9 mouse cellular contexts compared by ENCODE assay signal in the genomic region with DNA sequence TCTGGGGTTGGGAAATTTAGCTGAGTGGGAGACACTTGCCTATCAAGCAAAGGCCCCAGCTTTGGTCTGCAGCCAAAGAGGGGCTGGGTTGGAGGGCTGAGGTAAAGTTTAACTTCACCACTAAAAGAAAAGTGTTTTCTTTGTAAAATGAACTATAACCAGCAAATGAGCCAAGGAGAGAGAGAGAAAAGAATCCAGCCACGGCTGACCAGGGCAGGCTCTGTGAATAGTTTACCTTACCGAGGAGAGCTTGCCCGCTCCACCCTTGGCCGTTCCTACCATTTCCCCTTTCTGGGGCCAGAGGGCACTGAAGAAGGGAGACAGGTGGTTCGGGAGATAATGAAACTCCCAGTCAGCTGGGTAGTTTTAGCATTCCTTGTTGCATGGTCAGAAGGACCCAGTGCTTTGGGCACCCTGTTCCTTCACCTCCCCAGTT.
DNase-seq lines count a peak whose midpoint lies in the region; ATAC-seq and TF ChIP-seq lines count a peak whose summit lies in the region.
"Had no signal": no experiment of that assay in that cellular context is flagged by ENCODE, and none has a peak within 500 bp of the region (broad histone marks: within the 10 kb centered on the region; RNA-seq: fewer than 3 reads in every experiment).

No protein-coding gene starts in this region.

- TF ChIP-seq RAD21 in CH12.LX (IDR thresholded peaks at IDR 0.05; ENCODE audit: low read depth, low read length): no peak

- 64% methylated on average over 5 of the region's 5 CpGs for WGBS in embryonic facial prominence, embryonic 15.5 days
- 76% methylated on average over 5 of the region's 5 CpGs for WGBS in midbrain, embryonic 10.5 days

- DNase-seq in CH12.LX (ENCODE audit: extremely low read depth): no peak
- peak; percentile 94 for DNase-seq in kidney, adult 9 months
- DNase-seq in lung, postnatal 10 days: peak; percentile 41
- DNase-seq in natural killer cell, adult 2 months (ENCODE audit: low spot score in 2 of 2): no peak
- no peak for DNase-seq in adrenal gland, postnatal 14 days
- DNase-seq in left cerebral cortex, postnatal 14 days (ENCODE audit: low spot score in 2 of 2): no peak
- DNase-seq in midbrain, embryonic 10.5 days (ENCODE audit: low spot score): no peak

- no peak overlapping the region; the same call in 1 of the 2 replicates for H3K9ac ChIP-seq in CH12.LX (ENCODE audit: insufficient read depth, low read depth)
- no peak overlapping the region for H3K9ac ChIP-seq in embryonic facial prominence, embryonic 15.5 days
- H3K9ac ChIP-seq: hindbrain, embryonic 13.5 days had no signal

- no peak for ATAC-seq in embryonic facial prominence, embryonic 15.5 days (ENCODE audit: insufficient number of reproducible peaks, low FRiP score, low TSS enrichment, low read depth)

- H3K27me3 ChIP-seq in CH12.LX (replicated peaks): no peaks in the 10 kb centered on the region
- H3K27me3 ChIP-seq in embryonic facial prominence, embryonic 15.5 days: no peaks in the 10 kb centered on the region
- H3K27me3 ChIP-seq in midbrain, embryonic 10.5 days (ENCODE audit: low read depth, poor library complexity, severe bottlenecking): no peaks in the 10 kb centered on the region
- H3K27me3 ChIP-seq: hindbrain, embryonic 13.5 days had no signal

- dilution Hi-C loops in CH12.LX (cut with MboI; ENCODE audit: extremely low pct_ligation_motif_present, extremely low pct_unique_long_range_greater_than_20kb, low sequenced_read_pairs): no loop called here

- H3K36me3 ChIP-seq in CH12.LX (replicated peaks in 1 of 2; ENCODE audit: control insufficient read depth in 1 of 2, insufficient read depth in 1 of 2, low read length in 1 of 2): no peaks in the 10 kb centered on the region
- H3K36me3 ChIP-seq in embryonic facial prominence, embryonic 15.5 days: 0 out of 2 replicates have a peak, but pooled peaks cover 4% of the 10 kb centered on the region
- no peaks in the 10 kb centered on the region for H3K36me3 ChIP-seq in midbrain, embryonic 10.5 days
- H3K36me3 ChIP-seq: hindbrain, embryonic 13.5 days had no signal

- H3K79me2 ChIP-seq in CH12.LX (replicated peaks; ENCODE audit: control insufficient read depth, extremely low read depth, insufficient read depth, poor library complexity, severe bottlenecking): no peaks in the 10 kb centered on the region

- no peak overlapping the region for H3K27ac ChIP-seq in CH12.LX (ENCODE audit: insufficient read depth, low read depth)
- 0 out of 2 replicates have a peak overlapping the region, but pooled peaks have one; percentile 8 for H3K27ac ChIP-seq in embryonic facial prominence, embryonic 15.5 days (replicated peaks)
- H3K27ac ChIP-seq in midbrain, embryonic 10.5 days (replicated peaks): no peak overlapping the region
- H3K27ac ChIP-seq: hindbrain, embryonic 13.5 days had no signal

- intact Hi-C loops in left cerebral cortex, postnatal 14 days (cut with DNase I): no loop called here

- H3K9me3 ChIP-seq in CH12.LX (replicated peaks; ENCODE audit: low read length): no peaks in the 10 kb centered on the region
- H3K9me3 ChIP-seq in embryonic facial prominence, embryonic 15.5 days (replicated peaks): no peaks in the 10 kb centered on the region
- no peaks in the 10 kb centered on the region for H3K9me3 ChIP-seq in midbrain, embryonic 10.5 days (replicated peaks)
- H3K9me3 ChIP-seq: hindbrain, embryonic 13.5 days had no signal

- TF ChIP-seq POLR2A in CH12.LX (IDR thresholded peaks at IDR 0.05; ENCODE audit: low read depth, low read length): no peak

- no peak overlapping the region for H3K4me3 ChIP-seq in CH12.LX (replicated peaks in 1 of 3; ENCODE audit: low read depth in 2 of 3, low read length in 2 of 3, poor library complexity in 1 of 3)
- H3K4me3 ChIP-seq in embryonic facial prominence, embryonic 15.5 days (replicated peaks): no peak overlapping the region
- no peak overlapping the region for H3K4me3 ChIP-seq in midbrain, embryonic 10.5 days
- H3K4me3 ChIP-seq: hindbrain, embryonic 13.5 days had no signal

- no peak for TF ChIP-seq CTCF in CH12.LX (conservative IDR thresholded peaks at IDR 0.05 in 1 of 2, IDR thresholded peaks at IDR 0.05 in 1 of 2; ENCODE audit: low read depth in 2 of 2, low read length in 2 of 2)

- in situ Hi-C loops in CH12.LX (cut with MboI; ENCODE audit: low pct_ligation_motif_present, low pct_unique_long_range_greater_than_20kb, low sequenced_read_pairs): loop anchor here (10.0 kb wide), 1 partner anchor 145 kb away; no protein-coding TSS in a partner anchor

- H3K4me1 ChIP-seq in CH12.LX (ENCODE audit: control insufficient read depth in 1 of 2, insufficient read depth in 2 of 2): peaks cover 9 to 53% of the 10 kb centered on the region in 2 experiments; a peak in 3 of 4 replicates
- peaks cover 13% of the 10 kb centered on the region; the same call in 1 of the 2 replicates for H3K4me1 ChIP-seq in embryonic facial prominence, embryonic 15.5 days
- no peaks in the 10 kb centered on the region for H3K4me1 ChIP-seq in midbrain, embryonic 10.5 days
- H3K4me1 ChIP-seq: hindbrain, embryonic 13.5 days had no signal

- H3K4me2 ChIP-seq in CH12.LX (ENCODE audit: insufficient read depth, low read depth, poor library complexity, severe bottlenecking): no peak overlapping the region; the same call in 1 of the 2 replicates
- no peak overlapping the region for H3K4me2 ChIP-seq in embryonic facial prominence, embryonic 15.5 days (replicated peaks)
- H3K4me2 ChIP-seq: hindbrain, embryonic 13.5 days had no signal

- 0 out of 2 replicates have a peak, but pooled peaks have one; percentile 8 for TF ChIP-seq EP300 in CH12.LX (IDR thresholded peaks at IDR 0.05; ENCODE audit: low read length)

TF ChIP-seq in CH12.LX, 34 proteins besides CTCF, POLR2A, EP300 and RAD21:
- no peak for TF ChIP-seq HCFC1 (IDR thresholded peaks at IDR 0.05; ENCODE audit: low read depth, low read length)
- no peak for TF ChIP-seq CHD2 (IDR thresholded peaks at IDR 0.05; ENCODE audit: low read length)
- TF ChIP-seq CHD1 (IDR thresholded peaks at IDR 0.05; ENCODE audit: low read depth, low read length): no peak
- TF ChIP-seq ZNF384 (IDR thresholded peaks at IDR 0.05; ENCODE audit: low read depth, low read length): no peak
- TF ChIP-seq GABPA (IDR thresholded peaks at IDR 0.05; ENCODE audit: insufficient replicate concordance, low read depth, low read length): no peak
- no peak for TF ChIP-seq IRF4 (IDR thresholded peaks at IDR 0.05; ENCODE audit: low read depth, low read length)
- TF ChIP-seq TBP (conservative IDR thresholded peaks at IDR 0.05; ENCODE audit: low read depth, low read length): no peak
- no peak for TF ChIP-seq JUND (conservative IDR thresholded peaks at IDR 0.05; ENCODE audit: low read depth, low read length)
- TF ChIP-seq MEF2A (IDR thresholded peaks at IDR 0.05; ENCODE audit: borderline replicate concordance, low read depth, low read length): no peak
- no peak for TF ChIP-seq RCOR1 (conservative IDR thresholded peaks at IDR 0.05; ENCODE audit: low read depth, low read length)
- no peak for TF ChIP-seq ZKSCAN1 (IDR thresholded peaks at IDR 0.05; ENCODE audit: borderline replicate concordance, low read depth, low read length)
- no peak for TF ChIP-seq MYC (IDR thresholded peaks at IDR 0.05; ENCODE audit: low read depth, low read length)
TF ChIP-seq in CH12.LX: peak in this region for 0.

Comparison
In these comparisons a context has a peak if more than half of its experiments do, and no peak if none do; other contexts are left out.
1. DNase-seq: peak in kidney, adult 9 months (single experiment) and lung, postnatal 10 days (single experiment); none in CH12.LX (single experiment), natural killer cell, adult 2 months (0 of 2), adrenal gland, postnatal 14 days (single experiment), left cerebral cortex, postnatal 14 days (0 of 2) and midbrain, embryonic 10.5 days (single experiment).